Mouse (Mus musculus) ES-Bruce4 (cell line): Measurements from ENCODE around the gene Fyn.

Experiments used
- CTCF ChIP-seq: IDR thresholded peaks from one replicate; pipeline ENCODE4 v1.8.1; 2011; ENCODE audit warnings: low read depth, low read length
- EP300 ChIP-seq: IDR thresholded peaks from 2 replicates; pipeline ENCODE4 v1.6.1; 2011; ENCODE audit warnings: low read depth, low read length; ENCODE audit not compliant: insufficient read depth

DNA sequence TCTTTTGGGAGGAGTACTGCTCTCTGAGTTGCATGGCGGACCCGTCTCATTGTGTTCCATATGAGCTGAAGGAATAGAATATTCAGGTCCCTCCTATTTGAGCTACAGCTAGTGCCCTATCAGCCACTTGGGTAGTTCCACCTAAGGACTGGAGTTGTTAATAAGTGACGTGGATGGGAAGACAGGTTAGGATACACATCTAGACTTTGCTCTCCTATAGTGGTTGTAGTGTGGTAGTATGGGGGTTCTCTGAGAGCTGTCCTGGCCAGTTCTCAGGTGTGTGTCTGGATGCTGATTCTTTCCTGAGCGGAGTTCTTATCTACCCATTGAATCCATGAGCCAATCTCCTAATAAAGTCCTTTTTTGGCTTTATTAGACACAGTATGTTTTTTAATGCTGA lies 4.5 kb upstream of the Fyn start:
- TF ChIP-seq CTCF (no peak), EP300 (no peak)
